Mouse (Mus musculus) liver, postnatal 0 days (tissue): Measurements from ENCODE around the gene Vmn1r40. TPM values are rescaled to one million over a fixed set of nuclear protein-coding genes. Genes with fewer than 3 reads are reported as not detected.

Source experiments
- ATAC-seq: fragments of 200-750 bp; cut with Nextera tagmentation; 2 replicates; pipeline ENCODE4 v1.8.0; 2017; ENCODE audit warnings: mild to moderate bottlenecking, moderate library complexity
- DNase-seq: peaks from one replicate; pipeline ENCODE4 v3.0.0-alpha.2; 2016
- H3K27ac ChIP-seq: fragments of 300-500 bp; sonication (generic); 2 replicates; pipeline ENCODE4 v1.5.1; 2014; ENCODE audit warnings: antibody characterized with exemption, moderate library complexity, mild to moderate bottlenecking, low read depth
- H3K27me3 ChIP-seq: fragments of 300-500 bp; sonication (generic); 2 replicates; pipeline ENCODE4 v1.6.1; 2014; ENCODE audit warnings: low read length, control low read depth, mixed read lengths; ENCODE audit not compliant: insufficient read depth
- H3K36me3 ChIP-seq: fragments of 300-500 bp; sonication (generic); replicated peaks from 2 replicates; pipeline ENCODE4 v1.6.1; 2014; ENCODE audit warnings: mild to moderate bottlenecking, control low read depth, low read length, moderate library complexity, mixed read lengths; ENCODE audit not compliant: insufficient read depth
- H3K4me1 ChIP-seq: fragments of 300-500 bp; sonication (generic); 2 replicates; pipeline ENCODE4 v1.6.1; 2014; ENCODE audit warnings: antibody characterized with exemption, mild to moderate bottlenecking, control low read depth; ENCODE audit not compliant: insufficient read depth
- H3K4me2 ChIP-seq: fragments of 300-500 bp; sonication (generic); 2 replicates; pipeline ENCODE4 v1.6.1; 2014; ENCODE audit warnings: low read depth, mild to moderate bottlenecking, low read length, moderate library complexity, mixed read lengths
- H3K4me3 ChIP-seq: fragments of 300-500 bp; sonication (generic); 2 replicates; pipeline ENCODE4 v1.5.1; 2014; ENCODE audit warnings: low read depth, low read length
- H3K9ac ChIP-seq: fragments of 300-500 bp; sonication (generic); replicated peaks from 2 replicates; pipeline ENCODE4 v1.6.1; 2014; ENCODE audit warnings: mild to moderate bottlenecking, moderate library complexity
- H3K9me3 ChIP-seq: fragments of 300-500 bp; sonication (generic); 2 replicates; pipeline ENCODE4 v1.6.1; 2016; ENCODE audit warnings: mild to moderate bottlenecking, control low read depth, low read length, mixed read lengths
- CTCF ChIP-seq: sonication (generic); IDR thresholded peaks from 2 replicates; pipeline ENCODE4 v1.5.1; 2016; ENCODE audit warnings: antibody characterized with exemption, low read depth
- EP300 ChIP-seq: IDR thresholded peaks from 2 replicates; pipeline ENCODE4 v1.6.1; 2016; ENCODE audit warnings: antibody characterized with exemption, low read depth, mild to moderate bottlenecking
- WGBS: fragments of 180-500 bp; shearing (Covaris S2); extraction: QIAGEN DNeasy Blood & Tissue Kit; methylation state at CpG from one replicate; pipeline ENCODE4 v1.1.7; 2014; ENCODE audit not compliant: insufficient replicate concordance; 5-methylcytosine and 5-hydroxymethylcytosine counted together
- polyA plus RNA-seq: library from polyadenylated mRNA; unstranded; fragments of >200 nt; fragmentation: Nextera tagmentation; extraction: Ambion mirVana; gene quantifications from 2 replicates; pipeline ENCODE4 v1.2.1, GENCODE M21; 2015

Vmn1r40 gene
- not detected in 2 replicates for polyA plus RNA-seq

- no peaks in the 10 kb centered on the region for H3K27me3 ChIP-seq
- no peak for ATAC-seq
- peaks cover 3% of the 10 kb centered on the region; the same call in 1 of the 2 replicates for H3K9me3 ChIP-seq
- H3K4me1 ChIP-seq, result no peaks in the 10 kb centered on the region
- 70% methylated on average over 4 of the region's 4 CpGs for WGBS
- no peak within 1 kb of the TSS for H3K4me3 ChIP-seq
- H3K9ac ChIP-seq, result no peak within 1 kb of the TSS
- no peak for DNase-seq
- H3K36me3 ChIP-seq, result no peaks in the 10 kb centered on the region
- H3K27ac ChIP-seq, result no peak within 1 kb of the TSS
- no peak within 1 kb of the TSS for H3K4me2 ChIP-seq
- no peak for TF ChIP-seq CTCF
- no peak for TF ChIP-seq EP300
Observed at GRCm38 (mm10) chr6:89707240-89707639, at the start of gene Vmn1r40. Gene Vmn1r40, plus strand, starts transcription at chr6:89707540.

GRCm38 (mm10) chr6:89658342-89658741 is 49.0 kb upstream of the Vmn1r40 start:
- ATAC-seq (no peak), DNase-seq (no peak)
- TF ChIP-seq EP300, result no peak
- TF ChIP-seq CTCF, result peak; percentile 29
- H3K9ac ChIP-seq, result no peak overlapping the region
- H3K36me3 ChIP-seq, result no peaks in the 10 kb centered on the region
- 68% methylated on average over 3 of the region's 3 CpGs for WGBS
- H3K9me3 ChIP-seq, result no peaks in the 10 kb centered on the region
- H3K4me1 ChIP-seq, result no peaks in the 10 kb centered on the region
- H3K27ac ChIP-seq, result no peak overlapping the region
- no peak overlapping the region for H3K4me2 ChIP-seq
- no peaks in the 10 kb centered on the region for H3K27me3 ChIP-seq
- no peak overlapping the region for H3K4me3 ChIP-seq

DNA sequence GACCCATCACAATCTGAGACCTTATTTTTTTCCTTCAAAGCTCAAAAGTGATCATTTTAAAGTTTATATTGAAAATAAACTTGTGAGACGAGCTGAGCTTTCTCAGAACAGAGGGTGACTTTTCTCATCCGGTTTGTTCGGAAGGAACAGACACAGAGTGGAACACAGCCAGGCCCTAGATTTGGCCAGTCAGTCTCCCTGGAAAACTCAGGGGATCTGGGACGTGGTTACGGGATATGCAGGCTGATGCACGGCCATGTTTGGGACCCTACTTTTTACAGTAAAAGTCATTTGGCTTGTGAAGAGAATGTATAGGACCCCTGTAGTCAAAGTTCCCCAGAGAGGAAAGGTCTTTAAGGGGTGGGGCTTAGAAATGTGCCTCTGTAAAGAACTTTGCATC is 48.4 kb upstream of the Vmn1r40 start:
- 83% methylated on average over 6 of the region's 6 CpGs for WGBS
- no peak overlapping the region for H3K4me3 ChIP-seq
- no peaks in the 10 kb centered on the region for H3K4me1 ChIP-seq
- H3K9ac ChIP-seq, result no peak overlapping the region
- TF ChIP-seq CTCF (no peak), EP300 (no peak)
- no peak for ATAC-seq
- H3K27ac ChIP-seq, result no peak overlapping the region
- no peaks in the 10 kb centered on the region for H3K36me3 ChIP-seq
- no peaks in the 10 kb centered on the region for H3K9me3 ChIP-seq
- DNase-seq, result no peak
- no peak overlapping the region for H3K4me2 ChIP-seq
- H3K27me3 ChIP-seq, result no peaks in the 10 kb centered on the region

DNA sequence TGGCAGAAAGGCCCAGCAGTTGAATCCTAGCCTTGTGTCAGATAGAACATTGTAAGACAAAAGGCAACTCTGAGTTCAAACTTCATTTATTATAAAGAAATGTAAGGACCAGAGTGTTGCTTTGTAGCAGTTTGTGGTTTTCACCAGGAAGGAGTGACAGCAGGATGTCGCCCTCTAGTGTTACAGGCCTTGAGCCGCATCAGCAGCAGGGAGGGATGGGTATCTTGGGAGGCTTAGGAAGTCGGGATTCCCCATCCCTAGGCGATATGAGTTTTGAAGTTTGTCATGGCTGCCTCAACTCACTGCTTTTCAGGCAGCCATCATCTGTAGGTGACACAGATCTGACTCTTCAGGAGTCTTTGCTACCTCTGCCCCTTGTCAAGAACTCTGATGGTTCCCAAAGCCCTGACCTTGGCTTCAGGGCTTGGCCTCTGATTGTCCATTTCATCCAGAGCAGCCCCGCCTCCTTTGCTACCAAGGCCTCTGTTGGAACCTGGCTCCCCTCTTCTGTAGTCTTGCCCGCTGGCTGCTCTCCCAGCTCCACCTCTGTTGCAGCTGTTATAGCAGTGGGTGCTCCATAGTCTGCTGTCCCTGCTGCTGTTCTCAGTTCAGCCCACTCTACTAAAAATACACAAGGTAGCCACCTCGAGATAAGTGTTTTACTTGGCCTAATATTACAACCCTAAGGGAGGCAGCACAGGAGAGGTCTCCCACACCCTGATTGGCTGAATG is 47.5 kb upstream of the Vmn1r40 start:
- ATAC-seq, result no peak
- peak; percentile 25 for DNase-seq
- WGBS, result 28% methylated on average over 7 of the region's 7 CpGs

GRCm38 (mm10) chr6:89660490-89660889 is 46.9 kb upstream of the Vmn1r40 start:
- DNase-seq (no peak), ATAC-seq (no peak)
- Histone ChIP-seq H3K4me1 (no peaks in the 10 kb centered on the region), H3K4me2 (no peak overlapping the region), H3K27ac (no peak overlapping the region), H3K4me3 (no peak overlapping the region), H3K27me3 (no peaks in the 10 kb centered on the region), H3K9ac (no peak overlapping the region), H3K9me3 (no peaks in the 10 kb centered on the region), H3K36me3 (no peaks in the 10 kb centered on the region)
- TF ChIP-seq CTCF (no peak), EP300 (no peak)
- 86% methylated on average over 1 of the region's 1 CpGs for WGBS

More for the DNA sequence above, 47.5 kb upstream of the Vmn1r40 start:
- Histone ChIP-seq H3K9ac (no peak overlapping the region), H3K4me1 (no peaks in the 10 kb centered on the region), H3K4me3 (no peak overlapping the region), H3K36me3 (no peaks in the 10 kb centered on the region), H3K4me2 (no peak overlapping the region), H3K9me3 (no peaks in the 10 kb centered on the region), H3K27ac (no peak overlapping the region), H3K27me3 (no peaks in the 10 kb centered on the region)
- TF ChIP-seq CTCF (peak; percentile 75), EP300 (no peak)

- TF ChIP-seq CTCF (no peak), EP300 (no peak)
- Histone ChIP-seq H3K36me3 (no peaks in the 10 kb centered on the region), H3K4me1 (no peaks in the 10 kb centered on the region), H3K9me3 (no peaks in the 10 kb centered on the region), H3K4me3 (no peak overlapping the region), H3K9ac (no peak overlapping the region), H3K27ac (no peak overlapping the region), H3K27me3 (no peaks in the 10 kb centered on the region), H3K4me2 (no peak overlapping the region)
- WGBS, result 77% methylated on average over 3 of the region's 3 CpGs
- ATAC-seq (no peak), DNase-seq (no peak)
Observed at GRCm38 (mm10) chr6:89662521-89662920, 44.8 kb upstream of the Vmn1r40 start.
